Mouse (Mus musculus) stomach, postnatal 0 days (tissue): ENCODE data around the gene Ugt1a8. TPM values are rescaled to one million over a fixed set of nuclear protein-coding genes. Genes with fewer than 3 reads are reported as not detected.

ENCODE experiments used
- ATAC-seq: fragments of 200-750 bp; cut with Nextera tagmentation; 2 replicates; pipeline ENCODE4 v1.8.0; 2017; ENCODE audit not compliant: low FRiP score, low TSS enrichment
- DNase-seq: peaks from one replicate; pipeline ENCODE4 v3.0.0-alpha.2; 2016; ENCODE audit warnings: low spot score
- H3K27ac ChIP-seq: fragments of 300-500 bp; sonication (generic); replicated peaks from 2 replicates; pipeline ENCODE4 v1.5.1; 2014; ENCODE audit warnings: mild to moderate bottlenecking, control low read depth
- H3K27me3 ChIP-seq: fragments of 300-500 bp; sonication (generic); 2 replicates; pipeline ENCODE4 v1.6.1; 2014; ENCODE audit warnings: low read length; ENCODE audit not compliant: control insufficient read depth, insufficient read depth
- H3K36me3 ChIP-seq: fragments of 300-500 bp; sonication (generic); 2 replicates; pipeline ENCODE4 v1.6.1; 2014; ENCODE audit warnings: low read length, mixed read lengths; ENCODE audit not compliant: control insufficient read depth, insufficient read depth
- H3K4me1 ChIP-seq: fragments of 300-500 bp; sonication (generic); replicated peaks from 2 replicates; pipeline ENCODE4 v1.6.1; 2014; ENCODE audit warnings: antibody characterized with exemption; ENCODE audit not compliant: control insufficient read depth, insufficient read depth
- H3K4me2 ChIP-seq: fragments of 300-500 bp; sonication (generic); replicated peaks from 2 replicates; pipeline ENCODE4 v1.6.1; 2014; ENCODE audit warnings: low read depth, mild to moderate bottlenecking, control low read depth, moderate library complexity
- H3K4me3 ChIP-seq: fragments of 300-500 bp; sonication (generic); 2 replicates; pipeline ENCODE4 v1.5.1; 2014; ENCODE audit warnings: low read depth, low read length, control low read depth
- H3K9ac ChIP-seq: fragments of 300-500 bp; sonication (generic); 2 replicates; pipeline ENCODE4 v1.6.1; 2014; ENCODE audit warnings: mild to moderate bottlenecking, low read length, control low read depth, mixed read lengths
- H3K9me3 ChIP-seq: fragments of 300-500 bp; sonication (generic); 2 replicates; pipeline ENCODE4 v1.6.1; 2016; ENCODE audit warnings: low read length; ENCODE audit not compliant: control insufficient read depth
- CTCF ChIP-seq: IDR thresholded peaks from 2 replicates; pipeline ENCODE4 v1.5.1; 2016; ENCODE audit warnings: antibody characterized with exemption, low read depth, mild to moderate bottlenecking, moderate library complexity
- EP300 ChIP-seq: optimal IDR thresholded peaks from 2 replicates; pipeline ENCODE3; 2016; ENCODE audit warnings: antibody characterized with exemption
- WGBS: fragments of 180-500 bp; shearing (Covaris S2); extraction: QIAGEN DNeasy Blood & Tissue Kit; methylation state at CpG from one replicate; pipeline ENCODE4 v1.1.7; 2014; 5-methylcytosine and 5-hydroxymethylcytosine counted together
- polyA plus RNA-seq: library from polyadenylated mRNA; unstranded; fragments of >200 nt; fragmentation: Nextera tagmentation; extraction: Ambion mirVana; gene quantifications from 2 replicates; pipeline ENCODE4 v1.2.1, GENCODE M21; 2015

Gene Ugt1a8
- polyA plus RNA-seq, 1 experiment from 2014 or later, result not detected

- Histone ChIP-seq H3K36me3 (no peaks in the 10 kb centered on the region), H3K4me1 (no peaks in the 10 kb centered on the region), H3K9me3 (peaks cover 30% of the 10 kb centered on the region), H3K4me3 (no peak overlapping the region), H3K9ac (no peak overlapping the region), H3K27me3 (no peaks in the 10 kb centered on the region), H3K4me2 (no peak overlapping the region), H3K27ac (no peak overlapping the region)
- WGBS, result 71% methylated on average over 2 of the region's 2 CpGs
- ATAC-seq (no peak), DNase-seq (no peak)
- TF ChIP-seq EP300 (no peak), CTCF (no peak)
These were observed 126.9 kb downstream of the Ugt1a8 start for GRCm38 (mm10) chr1:88214462-88214952.

GRCm38 (mm10) chr1:88215466-88216380 lies 128.1 kb downstream of the Ugt1a8 start:
- Histone ChIP-seq H3K27ac (no peak overlapping the region), H3K4me3 (no peak overlapping the region), H3K36me3 (no peaks in the 10 kb centered on the region), H3K4me1 (no peaks in the 10 kb centered on the region), H3K9ac (no peak overlapping the region), H3K9me3 (peaks cover 30% of the 10 kb centered on the region), H3K4me2 (no peak overlapping the region), H3K27me3 (no peaks in the 10 kb centered on the region)
- no peak for DNase-seq
- no peak for ATAC-seq
- TF ChIP-seq EP300 (no peak), CTCF (no peak)
- WGBS, result 65% methylated on average over 10 of the region's 10 CpGs

- 61% methylated on average over 2 of the region's 2 CpGs for WGBS
- Histone ChIP-seq H3K9me3 (peaks cover 27% of the 10 kb centered on the region), H3K27ac (no peak overlapping the region), H3K9ac (no peak overlapping the region), H3K4me3 (no peak overlapping the region), H3K27me3 (no peaks in the 10 kb centered on the region), H3K36me3 (no peaks in the 10 kb centered on the region), H3K4me1 (no peaks in the 10 kb centered on the region), H3K4me2 (no peak overlapping the region)
- no peak for DNase-seq
- no peak for ATAC-seq
- no peak for TF ChIP-seq EP300
- TF ChIP-seq CTCF, result no peak
These were observed 128.9 kb downstream of the Ugt1a8 start for GRCm38 (mm10) chr1:88216551-88216950.

GRCm38 (mm10) chr1:88217144-88217543 lies 129.5 kb downstream of the Ugt1a8 start:
- Histone ChIP-seq H3K27me3 (no peaks in the 10 kb centered on the region), H3K4me2 (no peak overlapping the region), H3K27ac (no peak overlapping the region), H3K36me3 (no peaks in the 10 kb centered on the region), H3K4me3 (no peak overlapping the region), H3K9ac (no peak overlapping the region), H3K9me3 (peaks cover 22% of the 10 kb centered on the region), H3K4me1 (no peaks in the 10 kb centered on the region)
- TF ChIP-seq EP300, result no peak
- peak; percentile 26; the same call in 1 of the 2 replicates for TF ChIP-seq CTCF
- 55% methylated on average over 2 of the region's 2 CpGs for WGBS
- DNase-seq (no peak), ATAC-seq (no peak)

- no peaks in the 10 kb centered on the region for H3K36me3 ChIP-seq
- no peak overlapping the region for H3K4me3 ChIP-seq
- no peak for DNase-seq
- H3K9ac ChIP-seq, result no peak overlapping the region
- TF ChIP-seq CTCF (no peak), EP300 (no peak)
- 37% methylated on average over 3 of the region's 3 CpGs for WGBS
- no peak for ATAC-seq
- no peak overlapping the region for H3K27ac ChIP-seq
- no peaks in the 10 kb centered on the region for H3K27me3 ChIP-seq
- peaks cover 22% of the 10 kb centered on the region for H3K9me3 ChIP-seq
- H3K4me2 ChIP-seq, result no peak overlapping the region
- no peaks in the 10 kb centered on the region for H3K4me1 ChIP-seq
These were observed 130.0 kb downstream of the Ugt1a8 start for GRCm38 (mm10) chr1:88217576-88217975.

- Histone ChIP-seq H3K36me3 (no peaks in the 10 kb centered on the region), H3K9me3 (peaks cover 22% of the 10 kb centered on the region), H3K4me2 (no peak overlapping the region), H3K27ac (no peak overlapping the region), H3K4me3 (no peak overlapping the region), H3K4me1 (no peaks in the 10 kb centered on the region), H3K27me3 (no peaks in the 10 kb centered on the region), H3K9ac (no peak overlapping the region)
- 73% methylated on average over 9 of the region's 9 CpGs for WGBS
- ATAC-seq, result no peak
- TF ChIP-seq CTCF (no peak), EP300 (no peak)
- peak; percentile 43 for DNase-seq
These were observed 130.4 kb downstream of the Ugt1a8 start for GRCm38 (mm10) chr1:88218051-88218450.
